Mouse (Mus musculus): ENCODE measurements around the gene Tob2. TPM values are rescaled to one million over a fixed set of nuclear protein-coding genes. Genes with fewer than 3 reads are reported as not detected.

Gene Tob2
- total and polyA plus RNA-seq, 3 experiments: 5.6 to 25.3 (median 22.0) TPM

GRCm38 (mm10) chr15:81891140-81891802 lies 32.7 kb upstream of the Tob2 start:
- Histone ChIP-seq H3K36me3 (replicated peaks in 1 of 2; ENCODE audit: control insufficient read depth in 1 of 2, insufficient read depth in 1 of 2, low read length in 1 of 2) (peaks cover 52 to 86% of the 10 kb centered on the region in 2 experiments), H3K4me1 (ENCODE audit: control insufficient read depth in 1 of 2, insufficient read depth in 2 of 2) (peaks cover 0 to 21% of the 10 kb centered on the region in 2 experiments; a peak in 2 of 4 replicates), H3K79me2 (replicated peaks; ENCODE audit: control insufficient read depth, extremely low read depth, insufficient read depth, poor library complexity, severe bottlenecking) (peaks cover 4% of the 10 kb centered on the region; the same call in 1 of the 2 replicates), H3K4me3 (replicated peaks in 1 of 3; ENCODE audit: low read depth in 2 of 3, low read length in 2 of 3, poor library complexity in 1 of 3) (no peak overlapping the region), H3K4me2 (ENCODE audit: insufficient read depth, low read depth, poor library complexity, severe bottlenecking) (no peak overlapping the region), H3K27ac (ENCODE audit: insufficient read depth, low read depth) (no peak overlapping the region), H3K9ac (ENCODE audit: insufficient read depth, low read depth) (no peak overlapping the region), H3K27me3 (replicated peaks) (no peaks in the 10 kb centered on the region), H3K9me3 (replicated peaks; ENCODE audit: low read length) (no peaks in the 10 kb centered on the region)
- no peak for DNase-seq (ENCODE audit: extremely low read depth)
- TF ChIP-seq SMC3 (IDR thresholded peaks at IDR 0.05; ENCODE audit: low read depth, low read length): no peak
- TF ChIP-seq NRF1 (IDR thresholded peaks at IDR 0.05; ENCODE audit: low read depth, low read length): no peak
- no peak for TF ChIP-seq MYC (IDR thresholded peaks at IDR 0.05; ENCODE audit: low read depth, low read length)
- TF ChIP-seq MAX (IDR thresholded peaks at IDR 0.05; ENCODE audit: low read length): no peak
- no peak for TF ChIP-seq ZNF384 (IDR thresholded peaks at IDR 0.05; ENCODE audit: low read depth, low read length)
- TF ChIP-seq KAT2A (IDR thresholded peaks at IDR 0.05; ENCODE audit: insufficient replicate concordance, low read length): no peak
- TF ChIP-seq USF1 (IDR thresholded peaks at IDR 0.05; ENCODE audit: low read depth, low read length): no peak
- TF ChIP-seq EP300 (IDR thresholded peaks at IDR 0.05; ENCODE audit: low read length): no peak
- no peak for TF ChIP-seq MAZ (IDR thresholded peaks at IDR 0.05; ENCODE audit: low read depth, low read length)
- no peak for TF ChIP-seq CHD1 (IDR thresholded peaks at IDR 0.05; ENCODE audit: low read depth, low read length)
- TF ChIP-seq CHD2 (IDR thresholded peaks at IDR 0.05; ENCODE audit: low read length): no peak
- TF ChIP-seq IRF4 (IDR thresholded peaks at IDR 0.05; ENCODE audit: low read depth, low read length): no peak
- TF ChIP-seq ZMIZ1 (IDR thresholded peaks at IDR 0.05; ENCODE audit: low read depth, low read length): no peak
- TF ChIP-seq JUND (conservative IDR thresholded peaks at IDR 0.05; ENCODE audit: low read depth, low read length): no peak
- TF ChIP-seq POLR2AphosphoS2 (IDR thresholded peaks at IDR 0.05; ENCODE audit: low read depth, low read length): no peak
- TF ChIP-seq JUN (IDR thresholded peaks at IDR 0.05; ENCODE audit: insufficient read depth, low read depth, low read length): no peak
- no peak for TF ChIP-seq ELF1 (IDR thresholded peaks at IDR 0.05; ENCODE audit: low read depth, low read length)
- TF ChIP-seq NELFE (IDR thresholded peaks at IDR 0.05; ENCODE audit: low read depth, low read length): no peak
- TF ChIP-seq POLR2A (IDR thresholded peaks at IDR 0.05; ENCODE audit: low read depth, low read length): no peak
- TF ChIP-seq UBTF (IDR thresholded peaks at IDR 0.05; ENCODE audit: low read depth, low read length): no peak
- dilution Hi-C loops (cut with MboI; ENCODE audit: extremely low pct_ligation_motif_present, extremely low pct_unique_long_range_greater_than_20kb, low sequenced_read_pairs) (no loop called here), in situ Hi-C loops (cut with MboI; ENCODE audit: low pct_ligation_motif_present, low pct_unique_long_range_greater_than_20kb, low sequenced_read_pairs) (no loop called here)

GRCm38 (mm10) chr15:81889175-81889574 lies 30.6 kb upstream of the Tob2 start:
- in situ Hi-C loops (cut with MboI; ENCODE audit: low pct_ligation_motif_present, low pct_unique_long_range_greater_than_20kb, low sequenced_read_pairs): no loop called here

More at GRCm38 (mm10) chr15:81889175-81889574, 30.6 kb upstream of the Tob2 start:
- DNase-seq (ENCODE audit: extremely low read depth): no peak
- Histone ChIP-seq H3K9me3 (replicated peaks; ENCODE audit: low read length) (no peaks in the 10 kb centered on the region), H3K4me1 (ENCODE audit: control insufficient read depth in 1 of 2, insufficient read depth in 2 of 2) (peaks cover 0 to 21% of the 10 kb centered on the region in 2 experiments; a peak in 2 of 4 replicates), H3K27me3 (replicated peaks) (no peaks in the 10 kb centered on the region), H3K79me2 (replicated peaks; ENCODE audit: control insufficient read depth, extremely low read depth, insufficient read depth, poor library complexity, severe bottlenecking) (peaks cover 10% of the 10 kb centered on the region), H3K27ac (ENCODE audit: insufficient read depth, low read depth) (no peak overlapping the region), H3K9ac (ENCODE audit: insufficient read depth, low read depth) (no peak overlapping the region), H3K36me3 (replicated peaks in 1 of 2; ENCODE audit: control insufficient read depth in 1 of 2, insufficient read depth in 1 of 2, low read length in 1 of 2) (peaks cover 42 to 82% of the 10 kb centered on the region in 2 experiments), H3K4me3 (replicated peaks in 1 of 3; ENCODE audit: low read depth in 2 of 3, low read length in 2 of 3, poor library complexity in 1 of 3) (no peak overlapping the region), H3K4me2 (ENCODE audit: insufficient read depth, low read depth, poor library complexity, severe bottlenecking) (no peak overlapping the region)
- TF ChIP-seq NRF1 (IDR thresholded peaks at IDR 0.05; ENCODE audit: low read depth, low read length) (no peak), ZMIZ1 (IDR thresholded peaks at IDR 0.05; ENCODE audit: low read depth, low read length) (no peak), ELF1 (IDR thresholded peaks at IDR 0.05; ENCODE audit: low read depth, low read length) (no peak), MAFK (IDR thresholded peaks at IDR 0.05; ENCODE audit: insufficient replicate concordance, low read length) (no peak), PAX5 (IDR thresholded peaks at IDR 0.05; ENCODE audit: low read length) (no peak), CTCF (conservative IDR thresholded peaks at IDR 0.05 in 1 of 2, IDR thresholded peaks at IDR 0.05 in 1 of 2; ENCODE audit: low read depth in 2 of 2, low read length in 2 of 2) (no peak), ZKSCAN1 (IDR thresholded peaks at IDR 0.05; ENCODE audit: borderline replicate concordance, low read depth, low read length) (no peak), POLR2A (IDR thresholded peaks at IDR 0.05; ENCODE audit: low read depth, low read length) (no peak), ZNF384 (IDR thresholded peaks at IDR 0.05; ENCODE audit: low read depth, low read length) (no peak), KAT2A (IDR thresholded peaks at IDR 0.05; ENCODE audit: insufficient replicate concordance, low read length) (no peak), SIN3A (IDR thresholded peaks at IDR 0.05; ENCODE audit: low read length) (no peak), CHD2 (IDR thresholded peaks at IDR 0.05; ENCODE audit: low read length) (no peak), UBTF (IDR thresholded peaks at IDR 0.05; ENCODE audit: low read depth, low read length) (no peak), EP300 (IDR thresholded peaks at IDR 0.05; ENCODE audit: low read length) (no peak), MYC (IDR thresholded peaks at IDR 0.05; ENCODE audit: low read depth, low read length) (no peak), E2F4 (IDR thresholded peaks at IDR 0.05; ENCODE audit: insufficient replicate concordance, low read depth, low read length) (no peak), ETS1 (conservative IDR thresholded peaks at IDR 0.05; ENCODE audit: low read depth, low read length) (no peak), ZC3H11A (IDR thresholded peaks at IDR 0.05; ENCODE audit: low read depth, low read length) (no peak)
- dilution Hi-C loops (cut with MboI; ENCODE audit: extremely low pct_ligation_motif_present, extremely low pct_unique_long_range_greater_than_20kb, low sequenced_read_pairs): no loop called here

Data from CH12.LX (cell line).